Mouse (Mus musculus): ENCODE data around the gene Mitf.

Mitf gene

GRCm38 (mm10) chr6:97806781-97807743 is at the start of gene Mitf:
Mitf (plus strand) TSS chr6:97807052.
- DNase-seq (ENCODE audit: extremely low read depth, insufficient read length, low spot score), result peak; percentile 94

GRCm38 (mm10) chr6:97757361-97757760 is 49.5 kb upstream of the Mitf start:
- DNase-seq (ENCODE audit: extremely low read depth, insufficient read length, low spot score), result no peak

- DNase-seq (ENCODE audit: extremely low read depth, insufficient read length, low spot score), result no peak
Observed at GRCm38 (mm10) chr6:97758884-97759283, 48.0 kb upstream of the Mitf start.

GRCm38 (mm10) chr6:97759301-97759700 is 47.6 kb upstream of the Mitf start:
- peak; percentile 44 for DNase-seq (ENCODE audit: extremely low read depth, insufficient read length, low spot score)

- no peak for DNase-seq (ENCODE audit: extremely low read depth, insufficient read length, low spot score)
Observed at GRCm38 (mm10) chr6:97761326-97761725, 45.5 kb upstream of the Mitf start.

GRCm38 (mm10) chr6:97763970-97764369 is 42.9 kb upstream of the Mitf start:
- DNase-seq (ENCODE audit: extremely low read depth, insufficient read length, low spot score), result no peak

- DNase-seq (ENCODE audit: extremely low read depth, insufficient read length, low spot score), result no peak
Observed at GRCm38 (mm10) chr6:97767836-97768235, 39.0 kb upstream of the Mitf start.

- no peak for DNase-seq (ENCODE audit: extremely low read depth, insufficient read length, low spot score)
Observed at GRCm38 (mm10) chr6:97769549-97769948, 37.3 kb upstream of the Mitf start.

GRCm38 (mm10) chr6:97781316-97781715 is 25.5 kb upstream of the Mitf start:
- no peak for DNase-seq (ENCODE audit: extremely low read depth, insufficient read length, low spot score)

GRCm38 (mm10) chr6:97782291-97782690 is 24.6 kb upstream of the Mitf start:
- DNase-seq (ENCODE audit: extremely low read depth, insufficient read length, low spot score), result no peak

- no peak for DNase-seq (ENCODE audit: extremely low read depth, insufficient read length, low spot score)
Observed at GRCm38 (mm10) chr6:97786871-97787270, 20.0 kb upstream of the Mitf start.

GRCm38 (mm10) chr6:97788361-97788974 is 18.4 kb upstream of the Mitf start:
- DNase-seq (ENCODE audit: extremely low read depth, insufficient read length, low spot score), result no peak

- DNase-seq (ENCODE audit: extremely low read depth, insufficient read length, low spot score), result no peak
Observed at GRCm38 (mm10) chr6:97789700-97790099, 17.2 kb upstream of the Mitf start.

GRCm38 (mm10) chr6:97792104-97792503 is 14.7 kb upstream of the Mitf start:
- no peak for DNase-seq (ENCODE audit: extremely low read depth, insufficient read length, low spot score)

GRCm38 (mm10) chr6:97795175-97795574 is 11.7 kb upstream of the Mitf start:
- no peak for DNase-seq (ENCODE audit: extremely low read depth, insufficient read length, low spot score)

GRCm38 (mm10) chr6:97800615-97801014 is 6.2 kb upstream of the Mitf start:
- DNase-seq (ENCODE audit: extremely low read depth, insufficient read length, low spot score), result no peak

GRCm38 (mm10) chr6:97806051-97806450 is 801 bp upstream of the Mitf start:
- no peak for DNase-seq (ENCODE audit: extremely low read depth, insufficient read length, low spot score)

GRCm38 (mm10) chr6:97814191-97814590 is 7.3 kb downstream of the Mitf start:
- DNase-seq (ENCODE audit: extremely low read depth, insufficient read length, low spot score), result no peak

- no peak for DNase-seq (ENCODE audit: extremely low read depth, insufficient read length, low spot score)
Observed at GRCm38 (mm10) chr6:97815723-97816122, 8.9 kb downstream of the Mitf start.

- no peak for DNase-seq (ENCODE audit: extremely low read depth, insufficient read length, low spot score)
Observed at GRCm38 (mm10) chr6:97816806-97817205, 10.0 kb downstream of the Mitf start.

GRCm38 (mm10) chr6:97818128-97818527 is 11.3 kb downstream of the Mitf start:
- peak; percentile 68 for DNase-seq (ENCODE audit: extremely low read depth, insufficient read length, low spot score)

- no peak for DNase-seq (ENCODE audit: extremely low read depth, insufficient read length, low spot score)
Observed at GRCm38 (mm10) chr6:97818948-97819347, 12.1 kb downstream of the Mitf start.

All from 3134 (cell line).